Mouse (Mus musculus) lung, adult 2 months (tissue): ENCODE data around the gene Cnot10. TPM values are rescaled to one million over a fixed set of nuclear protein-coding genes. Genes with fewer than 3 reads are reported as not detected.

ENCODE experiments used
- DNase-seq: peaks from one replicate; pipeline ENCODE4 v3.0.0; 2022
- H3K4me1 ChIP-seq: fragments of 200-500 bp; 2 replicates; pipeline ENCODE4 v1.6.1; 2011; ENCODE audit warnings: low read length; ENCODE audit not compliant: control insufficient read depth, insufficient read depth
- H3K4me3 ChIP-seq: fragments of 200-500 bp; replicated peaks from 2 replicates; pipeline ENCODE3; 2011; ENCODE audit warnings: low read depth, mild to moderate bottlenecking, control low read depth, low read length; ENCODE audit errors: extremely low read depth
- CTCF ChIP-seq: fragments of 200-500 bp; IDR thresholded peaks from 2 replicates; pipeline ENCODE4 v1.5.1; 2011; ENCODE audit warnings: mild to moderate bottlenecking, low read length, control low read depth; ENCODE audit not compliant: insufficient read depth
- POLR2A ChIP-seq: fragments of 200-500 bp; IDR thresholded peaks from 2 replicates; pipeline ENCODE4 v1.6.1; 2011; ENCODE audit warnings: low read depth, mild to moderate bottlenecking, control low read depth, low read length, borderline replicate concordance; ENCODE audit errors: extremely low read depth
- WGBS: fragments of 180-500 bp; shearing (Covaris S2); methylation state at CpG from one replicate; pipeline ENCODE4 v1.1.7; 2018; 5-methylcytosine and 5-hydroxymethylcytosine counted together
- polyA plus RNA-seq: library from polyadenylated mRNA; depleted of rRNA; stranded (reverse); fragments of >200 nt; gene quantifications from 2 replicates; pipeline ENCODE4 v1.2.3, GENCODE M21; 2012

Cnot10 gene
- polyA plus RNA-seq, 1 experiment = 28.9 TPM

- 84% methylated on average over 4 of the region's 4 CpGs for WGBS
- DNase-seq = no peak
Observed at GRCm38 (mm10) chr9:114636150-114636549, 3.8 kb downstream of the Cnot10 start.

GRCm38 (mm10) chr9:114632331-114632730 is 7.7 kb downstream of the Cnot10 start:
- 37% methylated on average over 4 of the region's 4 CpGs for WGBS
- peaks cover 7% of the 10 kb centered on the region for H3K4me1 ChIP-seq
- no peak for DNase-seq
- TF ChIP-seq CTCF (no peak), POLR2A (no peak)
- no peak overlapping the region for H3K4me3 ChIP-seq

More at GRCm38 (mm10) chr9:114636150-114636549, 3.8 kb downstream of the Cnot10 start:
- H3K4me1 ChIP-seq = peaks cover 12% of the 10 kb centered on the region
- TF ChIP-seq CTCF (no peak), POLR2A (no peak)
- no peak overlapping the region for H3K4me3 ChIP-seq

DNA sequence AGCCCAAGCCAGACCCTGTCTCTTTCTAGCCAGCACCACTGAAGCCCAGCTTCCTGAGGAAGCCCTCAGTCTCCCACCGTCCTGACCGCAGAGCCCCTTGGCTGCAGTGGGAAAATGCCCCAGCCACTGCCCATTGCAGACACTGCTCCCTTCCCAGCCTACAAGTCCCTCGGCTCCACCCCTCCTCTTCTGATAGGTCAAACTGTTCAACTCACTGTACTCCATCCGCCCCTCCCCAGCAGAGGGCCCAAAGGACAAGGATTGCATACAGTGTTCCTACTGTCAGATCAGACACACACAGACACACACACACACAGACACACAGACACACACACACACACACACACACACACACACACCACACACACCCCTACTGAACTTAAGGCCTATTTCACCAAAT is 13.3 kb downstream of the Cnot10 start:
- Histone ChIP-seq H3K4me1 (no peaks in the 10 kb centered on the region; the same call in 1 of the 2 replicates), H3K4me3 (no peak overlapping the region)
- TF ChIP-seq CTCF (no peak), POLR2A (no peak)
- 66% methylated on average over 4 of the region's 4 CpGs for WGBS
- DNase-seq = no peak

GRCm38 (mm10) chr9:114624178-114624577 is 15.8 kb downstream of the Cnot10 start:
- H3K4me1 ChIP-seq = no peaks in the 10 kb centered on the region
- WGBS = 93% methylated on average over 6 of the region's 6 CpGs
- TF ChIP-seq CTCF = no peak
- TF ChIP-seq POLR2A = no peak
- H3K4me3 ChIP-seq = no peak overlapping the region
- DNase-seq = no peak

DNA sequence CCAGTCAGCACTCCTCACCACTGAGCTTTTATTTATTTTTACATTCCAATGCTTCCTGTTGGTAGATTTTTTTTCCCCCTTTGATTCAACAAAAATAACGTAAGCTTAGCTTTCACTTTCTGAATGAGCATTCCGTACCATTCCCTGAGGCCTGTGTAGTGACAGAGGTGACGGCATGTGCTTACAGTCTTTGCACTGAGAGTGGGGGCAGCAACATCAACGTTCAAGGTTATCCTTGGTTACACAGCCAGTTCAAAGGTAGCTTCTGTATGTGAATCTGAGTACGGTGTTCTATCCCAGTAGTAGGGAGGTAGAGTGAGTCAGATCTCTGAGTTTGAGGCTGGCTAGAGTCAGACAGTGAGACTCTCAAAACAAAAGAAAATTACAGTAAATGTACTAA is 18.8 kb downstream of the Cnot10 start:
- TF ChIP-seq POLR2A (no peak), CTCF (no peak)
- WGBS = 72% methylated on average over 5 of the region's 5 CpGs
- Histone ChIP-seq H3K4me3 (no peak overlapping the region), H3K4me1 (no peaks in the 10 kb centered on the region)
- no peak for DNase-seq

DNA sequence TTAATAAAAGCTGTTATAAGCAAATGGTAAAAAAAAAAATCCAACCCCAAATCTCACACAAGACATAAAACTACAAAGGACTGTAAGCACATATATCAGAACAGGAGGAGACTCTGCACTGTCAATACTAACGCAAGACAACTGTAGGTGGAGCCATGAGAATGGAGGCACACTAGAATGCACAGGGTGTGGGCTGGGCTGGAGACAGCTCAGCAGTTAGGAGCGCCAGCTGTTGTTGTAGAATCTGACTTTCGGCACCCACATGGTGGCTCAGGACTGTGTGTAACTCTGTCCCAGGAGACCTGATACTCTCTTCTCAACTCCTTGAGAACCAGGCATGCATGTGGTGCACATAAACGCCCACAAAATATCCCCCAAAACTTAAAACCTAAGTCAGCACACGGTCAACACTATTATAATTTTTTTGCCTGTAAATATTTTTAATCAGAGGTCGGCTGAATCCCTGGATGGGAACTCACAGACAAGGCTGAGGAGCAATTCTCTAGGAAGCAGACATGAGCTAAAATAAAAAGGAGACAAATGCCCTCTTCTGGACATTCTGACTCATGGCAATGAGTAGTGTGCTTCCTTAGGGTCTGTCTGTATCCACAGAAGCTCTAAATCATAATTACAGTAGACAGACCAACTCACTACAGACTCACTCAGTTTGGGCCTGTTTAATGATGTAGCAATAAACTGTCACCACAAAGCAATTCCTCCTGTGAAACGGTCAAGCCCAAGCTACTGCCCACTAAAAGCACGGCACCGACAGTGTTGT is 25.6 kb downstream of the Cnot10 start:
- 82% methylated on average over 9 of the region's 9 CpGs for whole genome bisulfite sequencing
- no peak for DNase-seq
- Histone ChIP-seq H3K4me3 (no peak overlapping the region), H3K4me1 (no peaks in the 10 kb centered on the region)
- no peak for TF ChIP-seq POLR2A
- no peak for TF ChIP-seq CTCF

GRCm38 (mm10) chr9:114613026-114613425 is 27.0 kb downstream of the Cnot10 start:
- TF ChIP-seq CTCF = no peak
- no peak for TF ChIP-seq POLR2A
- DNase-seq = no peak
- WGBS = 80% methylated on average over 4 of the region's 4 CpGs
- no peak overlapping the region for H3K4me3 ChIP-seq
- H3K4me1 ChIP-seq = no peaks in the 10 kb centered on the region

DNA sequence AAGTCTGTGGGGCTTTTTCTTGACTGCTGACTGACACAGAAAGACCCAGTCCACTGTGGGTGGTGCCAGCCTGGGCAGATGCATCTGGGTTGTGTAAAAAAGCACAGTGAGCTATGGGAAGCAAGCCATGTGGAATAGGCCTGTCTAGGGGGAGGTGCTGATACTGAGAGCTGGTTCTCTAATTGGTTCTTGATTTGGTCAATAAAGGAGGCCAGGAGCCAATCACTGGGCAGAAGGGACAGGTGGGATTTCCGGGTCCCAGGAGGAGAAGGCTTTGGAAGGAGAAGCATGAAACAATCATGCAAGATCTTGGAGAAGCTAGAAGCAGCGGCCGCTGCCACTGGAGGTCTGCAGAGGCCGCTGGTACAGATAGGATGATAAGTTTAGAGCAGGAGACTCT is 27.4 kb downstream of the Cnot10 start:
- Histone ChIP-seq H3K4me1 (no peaks in the 10 kb centered on the region), H3K4me3 (no peak overlapping the region)
- WGBS = 87% methylated on average over 4 of the region's 4 CpGs
- no peak for DNase-seq
- TF ChIP-seq POLR2A = no peak
- no peak for TF ChIP-seq CTCF

GRCm38 (mm10) chr9:114610266-114610665 is 29.7 kb downstream of the Cnot10 start:
- H3K4me3 ChIP-seq = no peak overlapping the region
- WGBS = 94% methylated on average over 3 of the region's 3 CpGs
- TF ChIP-seq POLR2A (no peak), CTCF (no peak)
- DNase-seq = no peak
- no peaks in the 10 kb centered on the region for H3K4me1 ChIP-seq

- TF ChIP-seq POLR2A (no peak), CTCF (no peak)
- DNase-seq = no peak
- no peaks in the 10 kb centered on the region for H3K4me1 ChIP-seq
- no peak overlapping the region for H3K4me3 ChIP-seq
- WGBS = 68% methylated on average over 12 of the region's 12 CpGs
Observed at GRCm38 (mm10) chr9:114603876-114604540, 36.0 kb downstream of the Cnot10 start.
